Mouse (Mus musculus): ENCODE measurements around the gene Mpzl1.
A peak's percentile ranks its signal among the peaks of the same experiment; 100 is the strongest.

The Mpzl1 gene

GRCm38 (mm10) chr1:165614793-165615192 lies 19.5 kb downstream of the Mpzl1 start:
- DNase-seq (ENCODE audit: low read depth, low spot score) = no peak

- no peak for DNase-seq (ENCODE audit: low read depth, low spot score)
Observed at GRCm38 (mm10) chr1:165613926-165614325, 20.4 kb downstream of the Mpzl1 start.

GRCm38 (mm10) chr1:165612714-165613113 lies 21.6 kb downstream of the Mpzl1 start:
- DNase-seq (ENCODE audit: low read depth, low spot score) = no peak

- DNase-seq (ENCODE audit: low read depth, low spot score) = no peak
Observed at GRCm38 (mm10) chr1:165610321-165610999, 23.9 kb downstream of the Mpzl1 start.

- no peak for DNase-seq (ENCODE audit: low read depth, low spot score)
Observed at GRCm38 (mm10) chr1:165609495-165610320, 24.6 kb downstream of the Mpzl1 start.

- no peak for DNase-seq (ENCODE audit: low read depth, low spot score)
Observed at GRCm38 (mm10) chr1:165608904-165609303, 25.4 kb downstream of the Mpzl1 start.

GRCm38 (mm10) chr1:165605774-165606173 lies 28.6 kb downstream of the Mpzl1 start:
- DNase-seq (ENCODE audit: low read depth, low spot score) = no peak

GRCm38 (mm10) chr1:165605108-165605507 lies 29.2 kb downstream of the Mpzl1 start:
- no peak for DNase-seq (ENCODE audit: low read depth, low spot score)

GRCm38 (mm10) chr1:165604203-165604602 lies 30.1 kb downstream of the Mpzl1 start:
- no peak for DNase-seq (ENCODE audit: low read depth, low spot score)

GRCm38 (mm10) chr1:165603218-165603617 lies 31.1 kb downstream of the Mpzl1 start:
- no peak for DNase-seq (ENCODE audit: low read depth, low spot score)

- no peak for DNase-seq (ENCODE audit: low read depth, low spot score)
Observed at GRCm38 (mm10) chr1:165601775-165602280, 32.5 kb downstream of the Mpzl1 start.

GRCm38 (mm10) chr1:165594699-165595421 lies 39.5 kb downstream of the Mpzl1 start:
- no peak for DNase-seq (ENCODE audit: low read depth, low spot score)

GRCm38 (mm10) chr1:165592295-165593082 lies 41.8 kb downstream of the Mpzl1 start:
- DNase-seq (ENCODE audit: low read depth, low spot score) = no peak

GRCm38 (mm10) chr1:165590760-165591159 lies 43.6 kb downstream of the Mpzl1 start:
- DNase-seq (ENCODE audit: low read depth, low spot score) = no peak

- no peak for DNase-seq (ENCODE audit: low read depth, low spot score)
Observed at GRCm38 (mm10) chr1:165589280-165590048, 44.9 kb downstream of the Mpzl1 start.

GRCm38 (mm10) chr1:165587845-165588244 lies 46.5 kb downstream of the Mpzl1 start:
- DNase-seq (ENCODE audit: low read depth, low spot score) = no peak

- DNase-seq (ENCODE audit: low read depth, low spot score) = no peak
Observed at GRCm38 (mm10) chr1:165586366-165586765, 48.0 kb downstream of the Mpzl1 start.

- no peak for DNase-seq (ENCODE audit: low read depth, low spot score)
Observed at GRCm38 (mm10) chr1:165585389-165586104, 48.8 kb downstream of the Mpzl1 start.

- peak; percentile 67 for DNase-seq (ENCODE audit: low read depth, low spot score)
Observed at GRCm38 (mm10) chr1:165583529-165584184, 50.7 kb downstream of the Mpzl1 start.
